Comparison of ENCODE assay signal across 19 mouse cellular contexts in the genomic region with DNA sequence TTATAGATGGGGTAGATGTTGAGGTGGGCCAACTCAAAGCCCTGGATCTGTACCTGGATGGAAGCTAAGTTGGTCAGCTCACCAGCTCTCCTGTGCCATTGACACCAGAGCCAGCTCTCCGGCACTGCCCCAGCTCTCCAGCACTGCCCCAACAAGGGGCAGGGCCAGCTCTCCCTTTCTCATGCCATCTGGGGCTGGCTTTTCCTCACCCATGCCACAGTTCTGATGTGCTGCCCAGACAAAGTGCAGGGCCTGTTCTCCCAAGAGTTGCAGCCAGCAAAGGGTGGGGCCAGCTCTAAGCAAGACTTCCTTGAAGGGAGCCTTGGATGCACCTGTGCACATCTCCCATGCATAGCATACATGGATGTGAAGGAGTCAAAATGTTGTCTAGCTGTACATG.
"Had no signal": no experiment of that assay in that cellular context is flagged by ENCODE, and none has a peak within 500 bp of the region (broad histone marks: within the 10 kb centered on the region; RNA-seq: fewer than 3 reads in every experiment).

No protein-coding gene starts in this region.

- ATAC-seq: lung, postnatal 0 days; midbrain, embryonic 16.5 days had no signal

- H3K27me3 ChIP-seq: lung, embryonic 15.5 days; midbrain, embryonic 12.5 days; neural tube, embryonic 13.5 days; neural tube, embryonic 15.5 days had no signal

- H3K27ac ChIP-seq: lung, embryonic 15.5 days; midbrain, embryonic 10.5 days; midbrain, embryonic 12.5 days; neural tube, embryonic 13.5 days; neural tube, embryonic 15.5 days had no signal

- H3K4me1 ChIP-seq: lung, embryonic 15.5 days; midbrain, embryonic 10.5 days; midbrain, embryonic 12.5 days; neural tube, embryonic 13.5 days; neural tube, embryonic 15.5 days had no signal

- H3K36me3 ChIP-seq: lung, embryonic 15.5 days; midbrain, embryonic 10.5 days; midbrain, embryonic 12.5 days; neural tube, embryonic 13.5 days had no signal

- H3K4me2 ChIP-seq: lung, embryonic 15.5 days; midbrain, embryonic 12.5 days; neural tube, embryonic 13.5 days; neural tube, embryonic 15.5 days had no signal

- H3K4me3 ChIP-seq: lung, embryonic 15.5 days; midbrain, embryonic 10.5 days; midbrain, embryonic 12.5 days; myocyte; neural tube, embryonic 13.5 days; neural tube, embryonic 15.5 days had no signal

- DNase-seq: lung, adult 2 months; lung, postnatal 4 days; midbrain, embryonic 14.5 days; retina, postnatal 1 day; right cerebral cortex, adult 18-20 months; right cerebral cortex, postnatal 25 days; right cerebral cortex, postnatal 4 days; spleen, adult 18-20 months; thymus, adult 18-20 months; thymus, postnatal 14 days; thymus, postnatal 36 days had no signal

- H3K9me3 ChIP-seq: lung, embryonic 15.5 days; midbrain, embryonic 10.5 days; midbrain, embryonic 12.5 days; neural tube, embryonic 13.5 days; neural tube, embryonic 15.5 days had no signal

- H3K9ac ChIP-seq: lung, embryonic 15.5 days; midbrain, embryonic 12.5 days; neural tube, embryonic 13.5 days; neural tube, embryonic 15.5 days had no signal
